Mouse (Mus musculus) T-helper 2 cell (primary cell): ENCODE measurements around the gene Adam30.

ENCODE experiments used
- in situ Hi-C: fragments of 300-600 bp; cut with MboI, MseI; formaldehyde crosslinking; loops from one replicate; pipeline ENCODE4 v1.15.1; 2025; ENCODE audit warnings: high pct_unique_total_duplicates

Adam30 gene

DNA sequence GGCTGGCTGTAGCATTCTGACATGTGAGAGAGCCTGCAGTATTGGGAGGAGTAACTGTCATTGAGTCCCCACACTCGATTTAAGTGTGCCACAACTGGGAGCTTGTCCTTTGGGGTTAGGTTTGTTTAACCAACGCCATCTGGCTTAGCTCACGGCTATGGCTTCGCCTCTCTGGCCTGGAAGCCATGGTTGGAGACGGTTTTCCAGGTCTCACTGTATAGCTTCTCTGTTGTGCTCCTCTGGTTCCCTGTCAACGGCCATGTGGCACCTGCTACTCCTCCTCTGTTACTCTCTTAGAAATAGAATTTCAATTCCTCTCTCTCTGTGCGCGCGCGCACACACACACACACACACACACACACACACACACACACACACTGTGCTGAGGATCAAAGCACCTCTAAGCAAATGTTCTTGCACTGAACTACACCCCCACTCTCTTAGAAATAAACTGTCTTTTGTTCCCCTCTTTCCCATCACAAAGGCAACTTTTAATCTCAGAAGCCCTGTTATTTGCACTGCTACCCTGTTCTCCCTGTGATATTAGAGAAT lies 24.8 kb downstream of the Adam30 start:
- in situ Hi-C loops: loop anchor here (5.0 kb wide), 1 partner anchor 42 kb away; no protein-coding TSS in a partner anchor

DNA sequence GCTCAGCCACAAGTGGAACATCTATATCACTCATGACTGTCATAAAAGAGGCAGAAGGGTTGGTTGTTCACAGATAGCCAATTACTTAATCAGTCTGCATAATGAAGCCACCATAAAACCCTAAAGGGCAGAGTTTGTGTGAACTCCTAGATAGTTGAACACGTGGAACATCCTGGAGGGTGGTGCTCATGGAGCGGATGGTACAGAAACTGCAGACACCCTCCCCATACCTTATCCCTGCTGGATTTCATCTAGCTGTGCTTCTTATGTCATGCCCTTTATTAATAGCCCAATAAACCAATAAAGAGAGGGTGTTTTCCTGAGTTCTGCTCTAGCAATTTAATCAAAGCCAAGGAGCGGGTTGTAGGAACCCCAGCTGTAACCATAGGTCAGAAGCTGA lies 27.3 kb downstream of the Adam30 start:
- in situ Hi-C loops: loop anchor here (5.0 kb wide), 1 partner anchor 40 kb away; no protein-coding TSS in a partner anchor

DNA sequence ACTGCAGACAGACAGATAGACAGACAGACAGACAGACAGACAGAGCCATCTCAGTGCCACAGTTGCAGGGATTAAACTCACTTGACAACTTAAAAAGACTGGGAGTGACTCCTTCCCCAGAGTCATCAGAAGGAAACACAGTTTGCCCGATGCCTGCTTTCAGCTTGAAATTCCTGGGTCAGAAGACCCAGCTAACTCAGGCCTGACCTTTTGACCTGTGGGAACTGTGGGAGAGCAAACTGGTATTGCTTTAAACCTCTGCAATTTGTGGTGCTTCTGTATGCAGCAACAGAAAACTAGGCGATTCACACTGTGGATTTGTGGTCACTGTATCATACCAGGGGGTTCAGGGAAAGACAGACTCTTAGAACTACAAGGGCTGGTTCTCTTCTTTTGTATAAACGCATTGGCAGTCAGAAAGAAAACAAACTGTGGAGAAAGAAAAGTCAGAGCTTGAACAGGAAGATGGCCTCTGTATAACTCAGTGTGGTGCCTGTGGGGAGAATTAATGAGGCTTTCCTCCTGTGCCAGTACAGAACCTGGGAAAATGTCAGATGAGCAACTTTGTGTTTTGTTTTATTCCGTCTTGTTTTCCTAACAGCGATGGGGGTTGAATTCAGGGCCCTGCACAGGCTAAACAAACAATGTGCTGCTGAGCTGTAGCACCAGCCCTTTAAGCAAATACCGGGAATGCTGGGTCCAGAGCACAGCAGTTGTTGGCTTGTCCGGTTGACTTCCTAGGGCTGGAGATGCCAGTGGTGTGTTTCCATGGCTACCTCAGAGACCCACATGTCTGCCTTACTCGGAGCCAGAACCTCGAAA lies 37.5 kb downstream of the Adam30 start:
- in situ Hi-C loops: no loop called here

- in situ Hi-C loops: no loop called here
These were observed 39.3 kb downstream of the Adam30 start for GRCm38 (mm10) chr3:98199747-98200146.

DNA sequence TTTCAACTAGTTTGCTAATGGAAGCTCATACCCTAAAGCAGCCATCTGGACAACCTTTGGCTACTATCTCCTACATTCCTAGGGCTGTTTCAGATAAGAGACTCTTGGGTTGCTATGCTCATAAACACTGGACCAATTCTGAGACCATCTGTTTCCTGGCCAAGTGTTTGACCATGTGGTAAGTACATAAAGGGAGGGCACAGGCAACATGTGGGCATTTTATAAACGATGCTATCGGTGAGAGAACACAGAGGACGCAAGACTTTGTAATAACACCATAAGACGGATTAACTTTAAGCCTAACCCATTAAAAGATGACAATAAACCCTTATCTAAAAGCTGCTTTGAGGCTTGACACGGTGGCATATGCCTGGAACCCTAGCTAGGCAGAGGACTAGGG lies 42.9 kb downstream of the Adam30 start:
- in situ Hi-C loops: no loop called here

GRCm38 (mm10) chr3:98206977-98207376 lies 46.5 kb downstream of the Adam30 start:
- in situ Hi-C loops: no loop called here

DNA sequence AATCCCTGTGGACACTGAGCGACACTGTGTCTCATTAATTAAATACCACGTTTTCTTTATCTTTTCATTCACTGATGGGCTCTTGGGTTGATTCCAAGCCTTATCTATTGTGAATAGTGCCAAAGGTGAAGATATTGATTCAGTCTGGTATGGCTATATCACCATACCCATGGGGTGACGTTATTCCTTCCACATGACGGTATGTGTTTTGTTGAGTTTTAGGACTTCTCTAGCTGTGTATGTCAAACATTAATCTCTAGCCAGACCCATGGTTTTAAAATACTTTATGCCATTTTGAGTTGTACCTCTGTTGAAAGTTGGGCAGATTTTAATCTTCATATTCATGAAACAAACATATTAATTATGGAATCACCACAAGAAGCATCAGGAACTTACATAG lies 48.7 kb downstream of the Adam30 start:
- in situ Hi-C loops: no loop called here

GRCm38 (mm10) chr3:98210860-98211259 lies 50.4 kb downstream of the Adam30 start:
- in situ Hi-C loops: no loop called here

- in situ Hi-C loops: no loop called here
These were observed 51.1 kb downstream of the Adam30 start for GRCm38 (mm10) chr3:98211301-98212081.
